9 mouse cellular contexts compared by ENCODE assay signal in genomic region chr4:135874564-135875535, GRCm38 (mm10). TPM values are rescaled to one million over a fixed set of nuclear protein-coding genes. Genes with fewer than 3 reads are reported as not detected.
DNase-seq lines count a peak whose midpoint lies in the region; ATAC-seq and TF ChIP-seq lines count a peak whose summit lies in the region.
"Had no signal": no experiment of that assay in that cellular context is flagged by ENCODE, and none has a peak within 500 bp of the region (broad histone marks: within the 10 kb centered on the region; RNA-seq: fewer than 3 reads in every experiment).

No protein-coding gene starts in this region.

- no peak for TF ChIP-seq CTCF in left cerebral cortex, adult 2 months (IDR thresholded peaks at IDR 0.05)
- no peak for TF ChIP-seq CTCF in embryonic fibroblast, embryonic 13.5 days (IDR thresholded peaks at IDR 0.05; ENCODE audit: borderline replicate concordance, insufficient read depth, low read length)
- no peak for TF ChIP-seq CTCF in intestine, postnatal 0 days (IDR thresholded peaks at IDR 0.05; ENCODE audit: low read depth)
- no peak for TF ChIP-seq CTCF in cerebellum, adult 2 months (IDR thresholded peaks at IDR 0.05; ENCODE audit: borderline replicate concordance, insufficient read depth, low read depth, low read length)

- no peak for ATAC-seq in intestine, postnatal 0 days
- ATAC-seq in neural tube, embryonic 12.5 days (ENCODE audit: low FRiP score, low read depth) = no peak
- ATAC-seq in megakaryocyte-erythroid progenitor cell, adult 5-6 weeks (replicated peaks; ENCODE audit: low FRiP score, low TSS enrichment, poor library complexity, severe bottlenecking) = no peak

- no peak overlapping the region for H3K4me3 ChIP-seq in left cerebral cortex, adult 2 months
- no peak overlapping the region for H3K4me3 ChIP-seq in embryonic fibroblast, embryonic 13.5 days (ENCODE audit: insufficient read depth, low read length)
- H3K4me3 ChIP-seq in intestine, postnatal 0 days (ENCODE audit: low read depth, low read length) = no peak overlapping the region
- H3K4me3 ChIP-seq in neural tube, embryonic 12.5 days = no peak overlapping the region
- H3K4me3 ChIP-seq in cerebellum, adult 2 months (replicated peaks; ENCODE audit: insufficient read depth, low read depth, low read length) = no peak overlapping the region

- peak overlapping the region; percentile 77; the same call in 1 of the 2 replicates for H3K4me2 ChIP-seq in intestine, postnatal 0 days (replicated peaks; ENCODE audit: low read depth)
- H3K4me2 ChIP-seq in neural tube, embryonic 12.5 days (replicated peaks) = peak overlapping the region; percentile 79; the same call in 1 of the 2 replicates

- peak overlapping the region; percentile 98 for H3K27ac ChIP-seq in left cerebral cortex, adult 2 months
- H3K27ac ChIP-seq in embryonic fibroblast, embryonic 13.5 days (ENCODE audit: insufficient read depth, low read length) = peak overlapping the region; percentile 99
- H3K27ac ChIP-seq in intestine, postnatal 0 days (ENCODE audit: low read depth, low read length) = peak overlapping the region; percentile 99
- no peak overlapping the region; the same call in 1 of the 2 replicates for H3K27ac ChIP-seq in neural tube, embryonic 12.5 days
- no peak overlapping the region for H3K27ac ChIP-seq in cerebellum, adult 2 months (ENCODE audit: insufficient read depth, low read length)

- peaks cover 13% of the 10 kb centered on the region for H3K36me3 ChIP-seq in intestine, postnatal 0 days (ENCODE audit: control insufficient read depth, insufficient read depth)
- peaks cover 11% of the 10 kb centered on the region for H3K36me3 ChIP-seq in neural tube, embryonic 12.5 days

- TF ChIP-seq POLR2A in embryonic fibroblast, embryonic 13.5 days (IDR thresholded peaks at IDR 0.05; ENCODE audit: low read depth, low read length) = peak; percentile 16; the same call in 1 of the 2 replicates
- no peak for TF ChIP-seq POLR2A in cerebellum, adult 2 months (IDR thresholded peaks at IDR 0.05; ENCODE audit: borderline replicate concordance, insufficient read depth, low read length)

- H3K27me3 ChIP-seq in intestine, postnatal 0 days (replicated peaks; ENCODE audit: control insufficient read depth, insufficient read depth, low read length) = no peaks in the 10 kb centered on the region
- H3K27me3 ChIP-seq in neural tube, embryonic 12.5 days (replicated peaks) = no peaks in the 10 kb centered on the region
- no peaks in the 10 kb centered on the region for H3K27me3 ChIP-seq in cerebellum, adult 2 months (ENCODE audit: control insufficient read depth, insufficient read depth, low read length)

- intact Hi-C loops in left cerebral cortex, adult 2 months (cut with DNase I) = no loop called here

- H3K9me3 ChIP-seq in intestine, postnatal 0 days (ENCODE audit: control insufficient read depth) = no peaks in the 10 kb centered on the region
- H3K9me3 ChIP-seq in neural tube, embryonic 12.5 days = no peaks in the 10 kb centered on the region

- DNase-seq in left cerebral cortex, adult 2 months (ENCODE audit: extremely low spot score in 1 of 2, low spot score in 2 of 2) = no peak
- DNase-seq in left cerebral cortex, adult 9 months (ENCODE audit: low spot score in 2 of 2) = no peak
- no peak for DNase-seq in cerebellum, adult 2 months
- no peak for DNase-seq in left cerebral cortex, adult 8-10 months (ENCODE audit: low spot score in 2 of 2)
- DNase-seq: lung, postnatal 10 days had no signal

- 79% methylated on average over 10 of the region's 10 CpGs for WGBS in intestine, postnatal 0 days
- WGBS in neural tube, embryonic 12.5 days = 81% methylated on average over 10 of the region's 10 CpGs
- WGBS in cerebellum, adult 2 months = 86% methylated on average over 10 of the region's 10 CpGs

- H3K9ac ChIP-seq in intestine, postnatal 0 days (ENCODE audit: low read depth, low read length) = no peak overlapping the region
- peak overlapping the region; percentile 57; the same call in 1 of the 2 replicates for H3K9ac ChIP-seq in neural tube, embryonic 12.5 days

- peaks cover 9% of the 10 kb centered on the region for H3K4me1 ChIP-seq in embryonic fibroblast, embryonic 13.5 days (ENCODE audit: control insufficient read depth, insufficient read depth, low read length)
- peaks cover 14% of the 10 kb centered on the region for H3K4me1 ChIP-seq in intestine, postnatal 0 days (replicated peaks; ENCODE audit: control insufficient read depth, insufficient read depth, low read length)
- peaks cover 50% of the 10 kb centered on the region for H3K4me1 ChIP-seq in neural tube, embryonic 12.5 days
- peaks cover 4% of the 10 kb centered on the region; the same call in 1 of the 2 replicates for H3K4me1 ChIP-seq in cerebellum, adult 2 months (ENCODE audit: control insufficient read depth, insufficient read depth, low read length)

RNA-seq across cellular contexts. Expression of gene Pnrc2, which starts 1.2 kb away (rescaled TPM):
- total RNA-seq in left cerebral cortex, adult 2 months (2021) = 10 to 100 TPM; 41.1 to 41.7 TPM
- polyA plus RNA-seq in embryonic fibroblast, embryonic 13.5 days (2011; ENCODE audit: insufficient read length, low read depth, missing spikeins) = 127 and 164 TPM in 2 replicates
- 103 and 114 TPM in 2 replicates for polyA plus RNA-seq in intestine, postnatal 0 days (2015; fragmentation: Nextera tagmentation; extraction: Ambion mirVana)
- 145 and 154 TPM in 2 replicates for polyA plus RNA-seq in neural tube, embryonic 12.5 days (2016; fragmentation: Nextera tagmentation; extraction: Ambion mirVana)
- 59.7 and 61.5 TPM in 2 replicates for polyA plus RNA-seq in cerebellum, adult 2 months (2012; rRNA removed)
- 10 to 100 TPM; 39.6 to 49.8 (median 44.9) TPM for total RNA-seq in left cerebral cortex, adult 8-10 months (2022)
- total RNA-seq in megakaryocyte-erythroid progenitor cell, adult 5-6 weeks (2014; fragmentation: Nextera tagmentation) = 105 and 128 TPM in 2 replicates
- total RNA-seq in megakaryocyte-erythroid progenitor cell, adult 5-6 weeks (2017) = 145 and 204 TPM in 2 replicates

RNA-seq across cellular contexts. Expression of gene Srsf10, which starts 19.3 kb away (rescaled TPM):
- total RNA-seq in left cerebral cortex, adult 2 months (2021) = 10 to 100 TPM; 70.8 to 82.2 TPM
- polyA plus RNA-seq in embryonic fibroblast, embryonic 13.5 days (2011; ENCODE audit: insufficient read length, low read depth, missing spikeins) = 177 and 193 TPM in 2 replicates
- polyA plus RNA-seq in intestine, postnatal 0 days (2015; fragmentation: Nextera tagmentation; extraction: Ambion mirVana) = 84.2 and 89.2 TPM in 2 replicates
- 279 and 303 TPM in 2 replicates for polyA plus RNA-seq in neural tube, embryonic 12.5 days (2016; fragmentation: Nextera tagmentation; extraction: Ambion mirVana)
- polyA plus RNA-seq in cerebellum, adult 2 months (2012; rRNA removed) = 54.7 and 61.5 TPM in 2 replicates
- 10 to 100 TPM; 60.1 to 69.5 (median 63.3) TPM for total RNA-seq in left cerebral cortex, adult 8-10 months (2022)
- 272 and 280 TPM in 2 replicates for total RNA-seq in megakaryocyte-erythroid progenitor cell, adult 5-6 weeks (2014; fragmentation: Nextera tagmentation)
- total RNA-seq in megakaryocyte-erythroid progenitor cell, adult 5-6 weeks (2017) = 322 and 402 TPM in 2 replicates

RNA-seq across cellular contexts. Expression of gene Cnr2, which starts 20.3 kb away (rescaled TPM):
- total RNA-seq in left cerebral cortex, adult 2 months (2021) = under 1 TPM in 1 of 2 experiments, not detected in 1; 0.11 TPM
- polyA plus RNA-seq in embryonic fibroblast, embryonic 13.5 days (2011; ENCODE audit: insufficient read length, low read depth, missing spikeins) = not detected in 2 replicates
- 0.14 and 0.24 TPM in 2 replicates for polyA plus RNA-seq in intestine, postnatal 0 days (2015; fragmentation: Nextera tagmentation; extraction: Ambion mirVana)
- polyA plus RNA-seq in neural tube, embryonic 12.5 days (2016; fragmentation: Nextera tagmentation; extraction: Ambion mirVana) = 0.32 and 0.34 TPM in 2 replicates
- 0.05 and 0.06 TPM in 2 replicates for polyA plus RNA-seq in cerebellum, adult 2 months (2012; rRNA removed)
- total RNA-seq in left cerebral cortex, adult 8-10 months (2022) = under 1 TPM; 0.13 to 0.74 (median 0.40) TPM
- total RNA-seq in megakaryocyte-erythroid progenitor cell, adult 5-6 weeks (2014; fragmentation: Nextera tagmentation) = 19.4 and 24.3 TPM in 2 replicates
- total RNA-seq in megakaryocyte-erythroid progenitor cell, adult 5-6 weeks (2017) = 19.4 and 20.1 TPM in 2 replicates

RNA-seq across cellular contexts. Expression of gene Fuca1, which starts 45.7 kb away (rescaled TPM):
- 10 to 100 TPM; 34.9 to 37.9 TPM for total RNA-seq in left cerebral cortex, adult 2 months (2021)
- 90.2 and 92.2 TPM in 2 replicates for polyA plus RNA-seq in embryonic fibroblast, embryonic 13.5 days (2011; ENCODE audit: insufficient read length, low read depth, missing spikeins)
- 717 and 739 TPM in 2 replicates for polyA plus RNA-seq in intestine, postnatal 0 days (2015; fragmentation: Nextera tagmentation; extraction: Ambion mirVana)
- 48.2 and 53.6 TPM in 2 replicates for polyA plus RNA-seq in neural tube, embryonic 12.5 days (2016; fragmentation: Nextera tagmentation; extraction: Ambion mirVana)
- 46.5 and 47.9 TPM in 2 replicates for polyA plus RNA-seq in cerebellum, adult 2 months (2012; rRNA removed)
- total RNA-seq in left cerebral cortex, adult 8-10 months (2022) = 10 to 100 TPM; 33.5 to 54.6 (median 51.0) TPM
- total RNA-seq in megakaryocyte-erythroid progenitor cell, adult 5-6 weeks (2014; fragmentation: Nextera tagmentation) = 45.6 and 64.2 TPM in 2 replicates
- 136 and 139 TPM in 2 replicates for total RNA-seq in megakaryocyte-erythroid progenitor cell, adult 5-6 weeks (2017)

Comparison
In these comparisons a context has a peak if more than half of its experiments do, and no peak if none do; other contexts are left out.
1. H3K27ac ChIP-seq: peak in left cerebral cortex, adult 2 months (single experiment), embryonic fibroblast, embryonic 13.5 days (single experiment) and intestine, postnatal 0 days (single experiment); none in neural tube, embryonic 12.5 days (single experiment) and cerebellum, adult 2 months (single experiment).